Mouse (Mus musculus) heart, postnatal 4 days (tissue): ENCODE measurements around the gene Atf7. TPM values are rescaled to one million over a fixed set of nuclear protein-coding genes. Genes with fewer than 3 reads are reported as not detected.

ENCODE experiments used
- DNase-seq: peaks from one replicate; pipeline ENCODE4 v3.0.0; 2021
- total RNA-seq, 2 experiments: library from RNA; stranded (reverse); gene quantifications; 2 replicates each; pipeline ENCODE4 v1.2.3; 2021

Atf7 gene
- total RNA-seq, 2 experiments from 2014 or later = 68.7 to 69.2 TPM

DNA sequence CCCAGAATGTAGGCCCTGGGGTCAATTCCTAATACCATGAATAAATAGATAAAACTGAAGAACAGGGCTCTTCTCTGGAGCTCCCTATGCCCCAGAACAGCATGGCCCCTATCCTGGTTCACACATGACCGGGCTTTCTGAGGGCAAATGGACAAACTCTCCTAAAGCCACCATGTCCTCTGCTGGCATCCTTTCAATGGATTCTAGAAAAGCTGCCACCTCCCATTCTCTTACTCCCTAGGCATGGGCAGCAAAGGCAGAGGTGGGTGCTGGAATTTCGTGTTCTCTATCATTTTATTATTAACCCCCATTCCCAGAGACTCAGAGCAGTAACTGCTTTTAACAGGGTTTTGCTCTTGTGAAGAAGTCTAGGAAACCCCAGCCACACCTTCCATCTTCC is 110.0 kb downstream of the Atf7 start:
- DNase-seq = no peak

DNA sequence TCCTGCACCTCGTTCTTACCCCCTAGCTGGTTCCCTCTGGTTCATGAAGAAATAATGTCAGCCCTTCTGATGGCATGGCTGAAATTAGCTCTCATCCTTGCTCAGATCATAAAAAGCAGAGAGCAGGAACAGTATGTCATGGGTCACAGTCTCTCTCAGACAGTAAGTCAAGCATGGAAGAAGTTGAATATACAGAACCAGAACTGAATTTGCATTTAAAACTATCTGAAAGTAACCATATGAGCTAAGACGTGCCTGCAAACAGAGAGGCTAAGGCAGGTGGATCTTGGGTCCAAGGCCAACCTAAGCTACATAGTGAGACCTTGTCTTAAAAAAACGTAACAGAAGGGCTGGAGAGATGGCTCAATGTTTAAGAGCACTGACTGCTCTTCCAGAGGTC is 112.3 kb downstream of the Atf7 start:
- DNase-seq = no peak

DNA sequence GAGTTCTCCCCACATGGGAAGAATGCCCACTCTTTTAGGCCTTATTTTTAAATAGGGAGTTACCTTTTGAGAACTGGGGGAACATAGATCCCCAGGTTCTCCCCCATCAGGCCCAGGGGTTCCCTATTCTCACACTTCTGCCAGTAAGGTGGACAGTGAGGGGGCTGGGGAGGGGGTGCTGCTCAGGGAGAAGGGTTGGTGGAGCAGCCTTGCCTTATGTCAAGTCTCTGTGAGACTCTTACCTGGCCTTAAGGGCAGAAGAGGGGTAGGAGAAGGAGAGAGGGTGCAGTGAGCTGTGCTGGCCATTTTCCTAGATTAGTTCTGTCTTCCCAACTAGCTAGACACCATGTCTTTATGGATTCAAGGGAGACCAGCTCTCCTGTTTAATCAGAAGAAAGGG is 112.8 kb downstream of the Atf7 start:
- no peak for DNase-seq

DNA sequence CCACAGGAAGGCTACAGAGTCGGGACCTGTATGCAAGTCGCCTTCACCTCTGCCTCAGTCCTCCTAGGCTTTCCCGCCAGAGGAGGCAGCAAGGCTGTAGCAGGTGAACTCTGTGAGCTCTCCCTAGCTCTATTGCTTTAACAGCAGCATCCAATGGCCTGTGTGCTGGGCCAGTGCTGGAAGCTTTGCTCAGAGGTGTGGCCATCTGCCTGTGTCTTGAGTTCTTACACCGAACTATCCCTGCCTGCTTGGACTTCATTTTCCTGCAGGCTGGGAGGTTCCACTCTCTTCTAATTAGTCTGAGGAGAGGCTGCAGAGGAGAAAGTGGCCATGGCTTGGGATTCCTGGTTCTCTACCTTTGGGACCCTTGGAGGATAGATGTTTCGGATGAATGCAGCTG is 113.3 kb downstream of the Atf7 start:
- no peak for DNase-seq

DNA sequence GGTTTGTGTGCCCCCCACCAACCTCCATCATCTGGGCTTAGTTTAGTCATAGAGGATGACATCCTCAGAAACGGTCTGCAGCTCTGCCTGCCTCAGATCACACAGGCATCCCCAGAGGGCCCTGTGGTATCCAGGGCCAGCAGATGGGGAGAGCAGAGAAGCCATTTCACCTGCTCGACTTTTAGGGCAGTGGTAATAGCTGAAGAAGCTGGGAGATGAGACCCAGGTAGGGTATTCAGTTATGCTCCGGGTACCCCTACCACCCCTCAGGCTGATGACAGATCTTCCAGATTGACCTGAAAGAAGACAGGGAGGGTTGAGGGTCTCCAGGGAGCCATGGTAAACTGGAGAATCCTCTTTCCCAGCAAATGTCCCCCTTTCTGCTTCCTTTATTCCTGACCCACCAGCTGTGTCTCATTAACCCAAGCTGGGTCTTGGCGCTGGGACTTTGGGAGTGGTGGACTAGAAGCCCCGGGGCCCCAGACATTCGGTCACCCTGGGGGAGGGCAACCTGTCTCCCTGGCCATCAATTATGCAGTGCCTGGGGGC is 113.9 kb downstream of the Atf7 start:
- DNase-seq = no peak

DNA sequence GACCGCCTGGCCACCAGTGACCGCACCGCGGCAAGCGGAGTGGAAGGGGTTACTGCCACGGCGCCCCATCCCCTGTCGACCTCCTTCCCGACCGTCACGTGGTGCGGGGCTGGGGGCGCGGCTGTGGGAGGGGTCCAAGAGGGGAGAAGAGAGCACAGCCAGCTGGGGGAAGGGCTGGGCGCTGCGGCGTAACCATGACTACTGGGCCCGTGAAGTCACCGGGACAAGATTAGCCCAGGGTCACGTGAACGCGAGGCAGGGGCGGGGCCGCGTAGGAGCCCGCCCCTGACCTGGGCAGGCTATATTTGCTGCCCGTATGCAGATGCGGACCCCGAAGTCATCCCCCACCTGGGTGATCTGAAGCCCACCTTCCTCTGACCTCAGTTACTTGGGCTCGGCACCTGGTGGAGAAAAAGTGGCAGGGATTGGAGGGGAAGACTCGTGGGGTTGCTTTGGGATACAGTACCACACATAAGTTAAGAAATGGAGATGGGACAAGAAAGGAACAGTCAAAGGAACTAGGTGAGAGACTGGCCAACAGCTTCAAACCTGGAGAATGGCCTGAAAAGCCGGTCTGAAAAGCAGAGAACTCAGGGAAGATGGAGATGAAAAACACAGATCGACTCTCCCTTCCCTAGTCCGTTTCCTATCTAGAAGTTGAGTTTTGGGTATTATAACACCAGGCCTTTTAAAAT is 114.5 kb downstream of the Atf7 start:
- peak; percentile 92 for DNase-seq

DNA sequence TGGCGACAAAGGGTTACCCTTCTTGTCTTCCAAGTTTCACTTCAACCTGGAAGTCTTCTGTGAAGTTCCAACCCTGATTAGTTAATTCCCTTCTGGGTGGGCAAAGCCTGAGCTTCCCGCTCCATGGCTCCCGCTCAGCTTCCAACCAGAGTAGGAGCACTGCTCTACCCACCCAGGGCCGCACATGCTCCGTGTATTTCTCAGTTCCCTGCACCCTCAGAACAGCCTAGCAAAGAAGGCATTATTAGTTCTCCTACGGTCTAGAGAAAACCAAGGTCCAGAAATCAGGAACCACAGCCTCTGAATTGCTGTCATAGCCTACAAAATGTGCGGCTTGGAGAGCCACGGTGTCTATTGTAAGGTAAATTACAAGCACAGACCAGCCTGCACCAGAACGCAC is 115.2 kb downstream of the Atf7 start:
- no peak for DNase-seq

DNA sequence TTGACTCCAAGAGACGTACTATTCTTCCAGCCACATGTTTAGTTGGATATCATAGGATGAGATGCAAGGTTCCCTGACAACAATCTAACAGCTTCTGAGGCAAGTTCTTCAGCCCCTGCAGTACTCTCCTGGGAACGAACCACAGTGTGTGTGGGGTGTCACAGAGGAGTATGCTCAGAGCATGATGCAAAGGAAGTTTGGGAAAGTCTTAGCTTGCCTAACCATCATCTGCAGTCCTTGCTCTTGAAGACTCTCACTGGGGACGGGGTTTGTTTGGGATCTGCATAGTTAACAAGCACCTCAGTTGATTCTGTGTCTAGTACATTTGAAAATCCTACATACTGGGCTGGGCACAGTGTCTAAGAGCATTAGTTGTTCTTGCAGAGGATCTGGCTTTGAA is 116.9 kb downstream of the Atf7 start:
- no peak for DNase-seq

DNA sequence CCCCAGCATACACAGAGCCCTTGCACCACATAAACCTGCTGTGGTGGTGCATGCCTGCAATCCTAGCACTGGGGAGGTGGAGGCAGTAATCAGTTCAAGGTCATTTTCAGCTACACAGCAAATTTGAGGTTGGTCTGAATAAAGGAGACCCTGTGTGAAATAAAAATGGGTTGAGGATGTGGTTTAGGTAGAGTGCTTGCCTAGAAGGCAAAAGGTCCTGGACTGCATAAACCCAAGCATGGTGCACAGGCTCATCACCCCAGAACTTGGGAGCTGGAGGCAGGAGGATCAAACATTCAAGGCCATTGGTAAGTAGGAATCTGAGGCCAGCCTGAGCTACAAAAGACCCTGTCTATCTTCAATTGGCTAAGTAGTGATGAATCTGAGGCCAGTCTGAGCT is 117.7 kb downstream of the Atf7 start:
- no peak for DNase-seq

DNA sequence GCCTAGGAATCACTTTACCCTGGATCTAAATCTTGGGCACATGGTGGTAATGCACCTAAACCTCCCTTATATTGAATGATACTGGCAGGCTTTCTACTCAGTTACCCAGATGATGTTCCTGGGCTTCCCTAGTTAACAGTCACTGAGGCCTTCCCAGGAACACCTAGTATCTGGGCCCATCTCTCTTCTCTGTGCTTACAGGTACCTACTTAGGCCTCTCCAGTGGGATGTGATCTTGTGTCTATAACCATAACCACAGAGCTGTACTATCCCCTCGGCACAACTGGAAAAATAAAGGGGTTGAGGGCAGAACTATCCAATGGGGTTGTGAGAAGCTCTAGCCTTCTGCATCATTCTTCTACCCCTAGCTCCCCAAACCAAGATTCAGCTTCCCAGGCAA is 118.4 kb downstream of the Atf7 start:
- DNase-seq = no peak

DNA sequence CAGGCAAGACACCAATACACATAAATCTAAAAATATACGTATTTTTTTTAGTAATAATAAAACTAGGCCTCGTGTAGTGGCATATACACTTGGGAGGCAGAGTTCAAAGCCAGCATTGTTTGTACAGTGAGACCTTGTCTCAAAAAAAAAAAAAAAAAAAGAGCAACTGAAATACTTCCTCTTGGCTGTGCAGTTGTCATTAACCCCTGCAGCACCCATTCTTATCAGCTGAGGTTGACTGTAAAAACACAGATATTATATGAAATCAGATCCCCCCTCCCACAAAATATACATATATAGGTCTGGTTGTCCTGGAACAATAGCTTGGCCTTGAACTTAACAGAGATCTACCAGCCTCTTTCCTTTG is 118.8 kb downstream of the Atf7 start:
- DNase-seq = no peak

DNA sequence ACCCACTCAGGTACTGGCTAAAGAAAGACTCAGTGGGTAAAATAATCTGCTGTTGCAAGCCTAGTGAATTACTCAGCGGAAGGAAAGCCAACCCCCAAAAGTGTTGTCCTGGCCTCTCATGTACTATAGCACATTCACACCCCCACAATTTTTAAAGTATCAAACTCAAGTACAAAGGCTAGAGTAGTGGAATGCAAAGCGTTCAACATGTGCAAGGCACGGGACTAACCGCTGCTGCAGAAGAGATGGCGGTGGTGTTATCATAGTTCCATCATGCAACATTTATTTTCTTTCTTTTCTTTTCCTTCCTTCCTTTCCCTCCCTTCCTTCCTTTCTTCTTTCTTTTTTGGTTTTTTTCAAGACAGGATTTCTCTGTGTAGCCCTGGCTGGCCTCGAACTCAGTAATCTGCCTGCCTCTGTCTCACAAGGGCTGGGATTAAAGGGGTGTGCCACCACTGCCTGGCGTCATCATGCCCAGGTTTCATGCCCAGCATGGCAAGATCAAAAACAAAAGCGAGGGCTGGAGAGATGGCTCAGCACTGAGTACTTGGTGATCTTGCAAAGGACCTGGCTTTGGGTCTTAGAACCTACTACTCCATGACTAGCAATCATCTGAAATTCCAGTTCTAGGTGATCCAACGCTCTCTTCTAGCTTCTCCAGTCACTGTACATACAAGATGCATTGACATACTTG is 119.3 kb downstream of the Atf7 start:
- DNase-seq = no peak

DNA sequence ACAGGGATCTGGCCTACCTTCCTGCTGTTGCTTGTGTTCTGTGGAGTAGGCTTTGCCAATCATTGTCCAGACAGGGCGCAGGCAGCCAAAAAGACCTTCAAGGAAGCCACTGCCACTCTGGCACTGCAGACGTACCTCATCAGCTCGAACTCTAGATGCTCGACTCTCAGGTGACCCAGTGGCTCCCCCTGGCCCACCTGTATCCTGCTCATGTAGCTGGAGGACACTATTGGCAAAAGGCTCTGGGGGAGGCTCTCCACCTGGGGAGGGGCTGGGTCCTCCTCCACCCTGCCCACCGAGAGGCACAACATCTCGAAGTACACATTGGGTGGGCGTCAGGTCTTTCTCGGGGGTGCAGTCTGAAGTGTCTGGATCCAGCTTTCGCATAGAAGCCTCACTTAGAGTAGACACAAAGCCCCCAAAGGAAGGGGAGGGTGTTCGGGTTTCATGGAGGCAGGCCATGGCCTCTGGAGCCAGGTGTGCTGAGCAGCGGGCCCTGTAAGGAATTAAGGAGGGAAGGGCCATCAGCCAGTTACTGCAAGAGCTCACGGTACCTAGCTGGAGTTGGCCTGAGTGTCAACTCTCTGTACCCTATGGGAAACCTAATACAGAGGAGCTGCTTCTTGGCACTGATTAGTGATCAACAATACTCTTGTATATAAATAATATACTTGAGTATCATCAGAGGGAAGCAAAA is 120.0 kb downstream of the Atf7 start:
- no peak for DNase-seq

DNA sequence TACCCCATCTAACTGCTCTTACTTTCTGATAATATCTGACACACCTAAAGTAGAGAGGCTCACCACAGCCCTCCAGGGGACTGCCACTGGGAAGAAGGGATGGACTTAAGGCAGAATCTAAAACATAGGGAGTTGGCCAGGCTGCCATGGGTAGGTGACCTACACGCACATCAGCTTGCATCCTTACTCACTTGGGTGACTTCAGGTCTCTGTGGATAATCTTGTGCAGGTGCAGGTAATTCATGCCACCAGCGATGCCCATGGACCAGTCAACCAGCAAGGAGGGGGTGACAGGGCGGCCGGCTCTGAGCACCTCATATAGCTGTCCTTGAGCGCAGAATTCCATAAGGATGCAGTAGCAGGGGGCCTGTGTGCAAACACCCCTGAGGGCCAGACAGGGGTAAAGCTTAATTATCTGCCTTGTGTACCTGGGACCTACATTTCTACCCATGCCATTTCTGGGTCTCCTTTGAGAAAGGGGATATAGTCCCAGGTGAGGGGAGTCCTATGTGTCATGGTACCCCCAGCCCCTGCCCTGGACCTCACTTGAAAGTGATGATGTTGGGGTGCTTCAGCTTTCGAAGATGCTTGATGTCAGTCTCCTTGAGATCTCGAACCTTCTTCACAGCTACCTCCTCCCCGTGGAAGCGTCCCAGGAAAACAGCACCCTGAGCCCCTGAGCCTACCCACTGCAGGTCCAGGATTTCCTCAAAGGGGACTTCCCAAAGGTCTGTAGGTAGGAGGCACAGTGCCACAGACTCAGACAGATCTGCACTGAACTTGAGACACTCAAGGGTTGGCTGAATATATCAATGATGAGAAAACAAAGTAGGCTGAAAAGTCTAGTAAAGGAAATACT is 121.1 kb downstream of the Atf7 start:
- DNase-seq = no peak

DNA sequence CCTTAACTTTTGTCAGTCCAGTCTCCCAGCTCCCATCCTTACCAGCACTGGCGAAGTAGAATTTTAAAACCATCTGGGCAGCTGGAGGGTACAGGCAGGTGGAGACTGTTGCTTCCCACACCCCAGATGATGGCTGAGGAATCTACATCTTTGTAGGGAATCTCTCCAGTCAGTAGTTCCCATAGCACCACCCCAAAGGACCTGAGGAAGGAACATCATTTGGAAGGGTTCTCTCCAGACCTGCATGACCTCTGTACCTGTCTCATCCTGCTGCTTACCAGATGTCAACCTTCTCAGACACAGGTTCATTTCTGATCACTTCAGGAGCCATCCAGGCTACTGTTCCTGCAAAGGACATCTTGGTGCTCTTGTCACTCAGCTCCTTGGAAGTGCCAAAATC is 121.8 kb downstream of the Atf7 start, which contains the start of gene Gm10337:
Gm10337 (plus strand) TSS at position 276 of the 400 bp plus-strand sequence.
- DNase-seq = no peak

DNA sequence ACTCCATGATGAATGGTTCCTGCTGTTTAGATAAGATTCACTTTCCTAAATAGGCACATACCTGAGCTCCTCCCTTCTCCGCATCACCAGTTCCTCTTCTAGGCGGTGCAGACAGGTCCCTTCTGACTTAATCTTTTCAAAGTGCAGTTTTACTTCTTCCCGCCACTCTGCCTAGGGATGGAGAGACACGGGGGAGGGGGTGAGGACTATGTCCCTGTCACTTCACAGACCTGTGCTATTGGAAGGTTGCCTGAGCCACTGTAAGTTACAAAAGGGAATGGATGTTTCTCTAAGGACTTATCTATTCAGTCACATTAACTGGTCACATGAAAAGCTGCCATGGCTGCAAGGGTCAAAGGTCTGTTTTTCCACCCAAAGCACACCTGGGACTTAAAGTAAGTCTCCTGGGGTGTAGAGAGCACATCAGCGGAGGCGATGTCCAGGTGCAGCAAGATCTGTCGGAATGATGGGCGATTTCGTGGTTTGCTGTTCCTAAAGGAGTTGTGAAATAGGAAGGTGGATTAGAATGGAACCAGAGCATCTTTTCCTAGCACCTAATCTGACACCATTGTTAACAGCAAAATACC is 122.9 kb downstream of the Atf7 start:
- DNase-seq = no peak

DNA sequence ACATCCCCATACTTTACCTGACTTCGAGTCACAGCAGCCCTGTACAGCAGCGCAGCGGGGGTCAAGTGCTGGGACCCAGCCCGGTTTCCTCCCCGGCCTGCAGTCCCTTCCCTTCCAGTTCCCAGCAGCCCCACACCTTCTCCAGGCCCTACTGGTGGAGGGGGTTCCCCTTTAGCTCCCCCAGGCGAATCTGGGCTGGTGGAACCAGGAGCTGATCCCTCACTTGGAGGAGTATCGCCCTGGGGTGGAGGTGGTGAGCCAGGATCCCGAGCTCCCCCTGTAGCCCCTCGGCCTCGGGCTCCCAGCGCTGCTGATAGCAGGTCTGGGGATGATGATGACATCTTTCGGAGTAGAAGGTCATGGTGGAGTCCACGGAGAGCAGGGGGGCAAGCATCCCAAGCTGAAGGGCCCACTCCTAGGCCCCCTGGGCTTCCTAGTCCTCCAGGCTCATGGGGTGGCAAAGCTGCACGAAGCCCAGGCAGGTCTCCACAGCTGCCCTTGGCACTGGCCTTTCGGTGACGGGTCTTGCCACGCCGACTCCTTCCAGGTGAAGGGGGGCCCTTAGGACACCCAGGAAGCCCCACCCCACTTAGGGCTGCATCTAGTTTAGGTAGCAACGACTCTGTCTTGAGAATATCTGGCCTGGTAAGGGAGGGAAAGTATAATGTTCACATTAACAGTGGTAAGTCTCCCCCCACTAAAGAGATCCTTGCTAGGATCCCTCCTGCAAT is 124.0 kb downstream of the Atf7 start:
- no peak for DNase-seq

DNA sequence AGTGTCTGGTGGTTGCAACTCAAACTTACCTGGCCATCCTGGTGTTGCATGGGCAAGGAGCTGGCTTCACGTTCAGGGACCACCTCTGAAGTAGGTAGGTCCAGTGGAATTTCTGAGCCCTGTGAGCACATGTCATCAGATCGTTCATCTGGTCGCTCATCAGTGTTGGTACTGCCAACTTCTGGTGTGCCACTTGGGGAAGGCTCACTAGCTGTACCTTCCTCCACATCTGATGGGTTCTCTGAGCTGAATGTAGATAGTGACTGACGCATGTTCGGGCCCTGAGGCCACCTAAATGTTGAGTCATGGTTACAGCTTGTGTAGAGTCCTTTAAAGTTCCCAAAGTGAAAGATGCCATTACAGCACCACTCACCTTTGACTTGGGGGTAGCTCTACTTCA is 124.8 kb downstream of the Atf7 start:
- no peak for DNase-seq

DNA sequence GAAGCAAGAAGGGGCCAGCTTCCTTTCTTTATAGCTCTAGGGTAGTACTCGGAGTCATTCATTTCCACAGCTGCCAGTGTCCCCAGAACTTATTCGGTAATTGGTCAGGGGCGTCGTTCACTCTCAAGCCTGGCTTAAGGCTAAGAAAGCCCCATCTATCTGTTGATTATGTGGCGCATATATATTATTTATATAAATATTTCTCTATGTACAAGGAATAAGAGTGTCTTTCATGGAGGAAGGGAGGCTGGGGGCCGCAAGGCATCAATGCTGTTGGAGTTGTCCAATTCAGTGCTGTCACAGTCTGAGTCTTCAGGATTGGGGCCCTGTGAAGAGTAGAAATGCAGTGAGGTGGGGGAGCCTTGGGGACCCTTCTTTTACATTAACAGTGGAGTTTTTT is 125.4 kb downstream of the Atf7 start:
- no peak for DNase-seq

DNA sequence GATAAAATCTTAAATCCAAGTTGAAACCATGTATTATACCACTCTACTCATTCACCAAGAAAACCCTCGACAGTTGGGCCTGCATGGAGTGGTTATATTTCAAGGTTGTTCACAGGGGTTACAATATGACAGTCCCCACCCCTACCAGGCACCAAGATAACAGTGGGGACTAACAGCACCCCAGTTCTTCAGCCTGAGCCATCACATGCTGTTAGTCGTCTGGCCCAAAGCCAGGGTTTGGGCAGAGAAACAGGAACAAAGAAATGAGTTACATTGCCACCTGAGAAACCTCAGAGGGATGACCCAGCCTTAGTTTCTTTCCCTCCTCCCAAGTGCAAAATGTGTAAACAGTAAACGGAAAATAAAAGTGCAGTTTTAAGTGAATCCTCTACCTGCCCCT is 125.9 kb downstream of the Atf7 start:
- DNase-seq = no peak

DNA sequence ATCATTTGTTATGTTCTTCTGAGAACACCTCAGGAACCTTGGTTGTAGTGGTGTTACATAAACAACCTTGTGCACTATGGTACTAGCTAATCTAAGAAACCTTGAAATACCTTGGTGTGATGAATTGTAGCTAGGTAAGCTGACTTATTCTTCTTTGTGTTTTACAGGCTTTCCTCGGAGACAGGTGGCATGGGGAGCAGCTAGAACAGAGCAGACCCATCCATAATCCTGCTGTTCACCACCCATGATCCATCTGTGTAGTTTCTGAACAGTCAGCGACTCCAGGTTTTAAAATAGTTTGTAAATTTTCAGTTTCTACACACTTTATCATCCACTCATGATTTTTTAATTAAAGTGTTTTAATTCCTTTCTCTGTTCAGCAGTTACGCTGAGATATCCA is 126.9 kb downstream of the Atf7 start:
- DNase-seq = no peak

DNA sequence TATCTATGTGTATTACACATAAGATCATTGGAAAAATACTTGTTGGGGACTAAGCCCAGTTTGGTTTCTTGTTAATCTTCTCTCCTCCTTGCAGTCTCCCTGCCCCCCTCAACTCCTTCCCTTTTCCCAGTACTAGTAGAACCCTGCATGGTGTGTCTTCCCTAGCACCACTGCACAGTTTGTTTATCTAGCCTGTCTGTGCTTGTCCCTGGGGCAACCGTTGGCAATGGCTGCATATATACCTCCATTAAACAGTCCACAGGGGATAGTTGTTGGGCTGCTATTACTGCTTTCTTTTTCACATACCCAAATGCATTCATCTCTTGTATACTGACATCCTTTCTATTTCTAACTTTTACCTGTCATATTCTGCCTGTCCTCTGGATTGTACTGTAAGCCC is 137.6 kb downstream of the Atf7 start:
- DNase-seq = no peak
